Mouse (Mus musculus) induced T-regulatory cell, adult 2 months (primary cell): ENCODE data around the gene Nucb1.

Experiments
- DNase-seq: peaks from one replicate; pipeline ENCODE4 v3.0.0-alpha.2; 2012; ENCODE audit warnings: low read depth

The Nucb1 gene

DNA sequence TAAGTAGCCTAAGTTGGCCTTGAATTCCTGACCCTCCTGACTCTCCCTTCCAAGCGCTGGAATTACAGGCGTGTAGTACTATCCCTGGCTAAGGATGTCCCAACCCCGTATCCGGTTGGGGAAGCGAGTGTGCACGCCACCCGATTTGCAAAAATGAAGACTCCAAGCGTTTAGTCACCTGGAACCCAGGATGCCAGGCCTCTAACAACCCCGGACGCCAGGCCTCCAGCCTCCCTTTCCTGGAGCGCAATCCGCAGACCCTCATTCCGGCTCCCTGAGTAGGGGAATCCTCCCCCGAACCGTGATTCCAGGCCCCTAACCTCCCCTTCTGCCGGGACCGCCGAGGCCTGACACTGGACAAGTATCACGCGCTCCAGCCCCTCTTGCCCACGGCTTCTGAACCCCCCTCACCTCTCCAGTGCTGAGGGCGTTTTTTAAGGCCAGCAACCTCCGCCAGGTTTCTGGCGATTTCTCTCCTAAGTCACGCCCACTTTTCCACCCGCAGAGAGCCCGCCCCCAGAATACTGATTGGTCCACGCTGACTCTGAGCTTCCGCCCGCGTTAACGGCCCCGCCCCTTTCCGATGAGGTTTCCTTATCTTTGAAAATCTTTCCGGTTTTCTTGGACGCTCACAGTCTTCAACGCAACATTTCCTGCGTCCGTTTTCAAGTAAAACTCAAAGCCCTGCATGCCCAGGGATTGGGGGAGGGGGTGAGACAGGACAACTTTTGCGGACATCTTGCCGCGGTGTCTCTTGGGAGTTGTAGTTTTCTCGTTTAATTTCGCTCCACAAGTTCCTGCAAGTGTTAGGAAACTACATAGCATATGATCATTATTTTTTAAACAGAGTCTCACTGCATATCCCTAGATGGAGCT, at the start of gene Nucb1:
Gene Nucb1 (minus strand): TSS at position 495 of the 876 bp plus-strand sequence.
- peak; percentile 98 for DNase-seq

DNA sequence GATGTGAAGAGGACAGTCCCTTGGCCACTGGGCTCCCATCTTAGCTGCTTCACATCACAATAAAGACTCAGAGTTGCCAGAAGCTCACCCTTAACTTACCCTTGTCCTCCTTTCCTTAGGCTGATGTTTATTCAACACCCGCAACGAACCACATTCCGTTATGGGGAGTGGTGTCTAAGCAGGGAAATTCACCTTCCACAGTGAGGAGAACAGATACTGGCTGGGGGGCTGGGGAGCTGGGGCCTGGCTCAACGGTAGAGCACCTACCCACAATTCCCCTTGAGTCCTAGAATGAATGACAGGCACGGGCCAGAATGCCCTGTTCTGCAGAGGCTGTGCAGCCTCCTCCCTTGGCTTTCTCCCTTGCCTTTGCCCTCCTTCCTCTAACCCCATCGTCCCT, 48.7 kb upstream of the Nucb1 start:
- no peak for DNase-seq

GRCm38 (mm10) chr7:45555787-45556186, 45.6 kb upstream of the Nucb1 start:
- peak; percentile 85 for DNase-seq

DNA sequence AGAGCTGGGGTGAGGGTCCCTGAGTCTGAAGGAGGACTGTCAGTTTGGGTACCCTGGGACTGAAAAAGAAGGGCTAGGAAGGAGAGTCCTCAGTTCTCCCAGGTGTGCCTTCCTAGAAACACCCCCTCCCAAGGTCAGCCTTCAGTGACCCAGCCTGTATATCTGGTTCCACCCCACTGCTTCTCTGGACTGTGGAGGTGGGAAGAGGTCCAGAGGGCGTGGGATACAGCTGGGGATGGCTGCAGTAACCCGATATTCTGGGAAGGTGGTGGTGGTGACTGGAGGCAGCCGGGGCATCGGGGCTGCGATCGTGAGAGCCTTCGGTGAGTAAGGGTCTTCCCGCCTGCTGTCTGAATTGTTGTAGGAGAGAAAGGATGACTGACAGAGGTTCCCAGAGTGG, 44.5 kb upstream of the Nucb1 start, which contains the start of gene Hsd17b14:
Gene Hsd17b14 (plus strand): TSS at position 150 of the 400 bp plus-strand sequence.
- DNase-seq = no peak

DNA sequence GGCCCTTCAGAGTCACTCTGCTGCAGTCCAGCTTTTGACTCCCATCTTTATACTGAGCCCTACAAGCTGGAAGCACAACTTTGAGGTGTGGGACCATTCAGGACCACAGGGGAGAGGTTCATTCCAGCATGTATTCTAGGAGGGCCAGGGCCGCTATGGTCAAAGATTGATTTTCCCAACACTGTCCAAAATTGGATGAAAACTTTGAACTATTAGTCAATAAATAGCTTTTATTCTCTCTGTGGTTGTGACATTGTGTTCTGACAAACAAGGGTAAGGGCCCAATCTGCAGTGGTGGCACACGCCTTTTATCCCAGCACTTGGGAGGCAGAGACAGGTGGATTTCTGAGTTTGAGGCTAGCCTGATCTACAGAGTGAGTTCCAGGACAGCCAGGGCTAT, 43.8 kb upstream of the Nucb1 start:
- DNase-seq = no peak

DNA sequence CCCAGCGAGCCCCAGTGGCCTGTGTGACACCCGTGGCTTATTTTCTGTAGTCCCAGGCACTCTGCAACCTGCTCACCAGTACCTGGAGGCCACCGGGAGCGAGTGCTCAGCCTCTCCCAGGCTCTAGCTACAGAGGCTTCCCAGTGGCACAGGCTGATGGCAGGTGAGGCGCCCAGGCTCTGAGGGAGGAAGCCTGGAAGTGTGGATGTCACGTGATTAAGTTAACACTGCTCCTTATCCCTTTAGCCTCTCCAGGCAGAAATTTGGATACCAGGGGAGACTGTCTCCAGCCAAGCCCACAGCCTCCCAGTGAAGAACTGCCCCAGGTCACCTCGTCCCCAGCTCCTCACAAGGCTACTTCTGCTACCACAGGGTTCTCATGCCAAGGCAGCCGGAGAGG, 43.3 kb upstream of the Nucb1 start:
- no peak for DNase-seq

- no peak for DNase-seq
These were observed 41.3 kb upstream of the Nucb1 start for GRCm38 (mm10) chr7:45551512-45551883.

GRCm38 (mm10) chr7:45550821-45551511, 40.8 kb upstream of the Nucb1 start:
- DNase-seq = no peak

GRCm38 (mm10) chr7:45549641-45550436, 39.6 kb upstream of the Nucb1 start:
- DNase-seq = no peak

GRCm38 (mm10) chr7:45544525-45544924, 34.3 kb upstream of the Nucb1 start:
- peak; percentile 50 for DNase-seq

GRCm38 (mm10) chr7:45540213-45540612, 30.0 kb upstream of the Nucb1 start:
- no peak for DNase-seq

DNA sequence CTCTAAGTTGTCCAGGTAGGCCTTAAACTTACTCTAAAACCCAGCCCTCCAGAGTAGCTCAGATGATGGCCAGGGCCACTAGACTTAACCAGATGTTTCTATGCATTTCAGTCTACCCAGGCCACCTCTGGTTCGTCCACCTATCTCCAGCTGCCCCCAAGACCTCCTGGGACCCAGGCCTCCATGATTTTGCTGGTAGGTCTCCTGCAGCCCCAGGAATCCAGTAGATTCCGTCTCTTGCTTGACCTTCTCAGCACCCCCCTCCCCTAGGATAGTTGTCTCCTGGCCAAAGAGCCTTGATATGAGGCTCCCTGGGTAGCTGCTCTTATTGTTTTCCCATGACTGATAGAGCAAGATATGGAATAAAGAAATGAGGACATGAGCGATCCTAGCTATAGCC, 28.9 kb upstream of the Nucb1 start:
- no peak for DNase-seq

DNA sequence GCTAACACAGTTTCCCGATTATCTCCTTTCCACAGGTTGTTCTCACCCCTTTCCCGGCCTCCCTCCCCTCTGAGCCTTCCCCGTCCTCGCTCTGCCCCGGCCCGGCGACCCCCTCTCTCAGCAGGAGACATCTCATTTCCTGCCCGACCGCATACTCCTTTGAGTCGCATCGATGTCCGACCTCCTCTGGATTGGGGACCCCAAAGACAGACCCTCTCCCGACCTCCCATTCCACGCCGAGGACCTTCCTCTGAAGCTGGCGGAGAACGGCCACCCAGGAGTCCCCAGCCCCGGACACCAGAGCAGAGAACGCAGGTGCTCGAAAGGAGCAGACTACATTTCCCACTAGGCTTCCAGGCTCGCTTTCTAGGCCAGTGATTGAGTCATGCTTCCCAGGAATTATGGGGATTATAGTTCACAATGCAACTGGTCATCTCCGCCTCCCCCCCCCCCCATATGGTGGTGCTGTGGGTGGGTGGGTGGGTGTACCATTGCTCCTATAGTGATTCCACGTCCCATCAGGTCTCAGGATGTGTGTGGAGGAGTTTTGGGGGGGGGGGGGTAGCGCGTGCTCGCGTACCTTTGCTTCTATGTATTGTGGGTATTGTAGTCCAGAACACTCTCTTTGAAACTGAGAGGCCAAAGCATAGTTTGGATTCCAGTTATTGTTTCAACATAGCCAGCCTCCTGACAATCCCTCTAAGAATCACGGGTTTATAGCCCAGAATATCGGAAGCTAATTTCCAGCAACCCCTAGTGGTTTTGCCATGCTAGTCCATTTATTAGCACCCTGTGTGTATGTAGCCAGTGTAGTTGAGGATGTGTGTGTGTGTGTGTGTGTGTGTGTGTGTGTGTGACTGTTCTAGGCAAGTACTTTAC, 28.2 kb upstream of the Nucb1 start:
- DNase-seq = no peak

GRCm38 (mm10) chr7:45537602-45538001, 27.4 kb upstream of the Nucb1 start:
- no peak for DNase-seq

- DNase-seq = no peak
These were observed 25.5 kb upstream of the Nucb1 start for GRCm38 (mm10) chr7:45535676-45536075.

DNA sequence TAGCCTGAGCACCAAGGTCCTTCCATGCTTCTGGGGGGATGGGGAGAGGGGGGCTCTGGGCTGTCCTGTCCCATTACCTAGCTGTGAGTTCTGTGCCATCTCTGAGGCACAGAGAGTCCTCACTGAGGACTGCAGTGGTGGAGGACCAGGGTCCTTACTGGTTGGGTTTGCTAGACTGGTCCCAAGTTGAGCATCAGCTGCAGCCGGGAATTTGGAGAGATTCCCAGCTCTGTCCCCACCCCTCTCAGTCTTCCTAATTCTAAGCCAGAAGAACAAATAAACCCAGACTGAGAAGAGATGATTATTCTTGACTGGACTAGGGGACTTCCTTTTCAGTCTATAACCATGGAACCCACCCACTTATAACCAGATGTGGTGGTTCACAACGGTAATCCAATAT, 20.4 kb upstream of the Nucb1 start:
- DNase-seq = no peak

DNA sequence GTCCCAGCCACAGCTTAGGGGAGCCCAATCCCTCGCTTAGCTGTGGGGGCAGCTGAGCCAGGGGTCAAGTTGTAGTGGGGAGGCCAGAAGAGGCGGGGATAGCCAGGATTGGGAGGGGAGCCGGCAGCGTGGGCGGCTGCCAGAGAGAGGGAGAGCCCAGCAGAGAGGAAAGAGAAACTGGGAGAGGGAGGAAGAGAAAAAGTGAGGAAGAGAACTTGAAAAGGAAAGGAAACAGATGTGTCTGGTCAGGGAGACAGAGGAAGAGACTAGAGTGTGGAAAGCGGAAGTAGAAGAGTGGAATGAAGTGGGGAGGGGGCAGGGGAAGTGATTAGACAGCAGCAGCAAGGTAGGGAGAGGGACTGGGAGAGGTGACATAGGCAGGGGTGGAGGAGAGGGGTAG, 19.3 kb upstream of the Nucb1 start:
- peak; percentile 39 for DNase-seq

GRCm38 (mm10) chr7:45527169-45527568, 17.0 kb upstream of the Nucb1 start:
- peak; percentile 70 for DNase-seq

DNA sequence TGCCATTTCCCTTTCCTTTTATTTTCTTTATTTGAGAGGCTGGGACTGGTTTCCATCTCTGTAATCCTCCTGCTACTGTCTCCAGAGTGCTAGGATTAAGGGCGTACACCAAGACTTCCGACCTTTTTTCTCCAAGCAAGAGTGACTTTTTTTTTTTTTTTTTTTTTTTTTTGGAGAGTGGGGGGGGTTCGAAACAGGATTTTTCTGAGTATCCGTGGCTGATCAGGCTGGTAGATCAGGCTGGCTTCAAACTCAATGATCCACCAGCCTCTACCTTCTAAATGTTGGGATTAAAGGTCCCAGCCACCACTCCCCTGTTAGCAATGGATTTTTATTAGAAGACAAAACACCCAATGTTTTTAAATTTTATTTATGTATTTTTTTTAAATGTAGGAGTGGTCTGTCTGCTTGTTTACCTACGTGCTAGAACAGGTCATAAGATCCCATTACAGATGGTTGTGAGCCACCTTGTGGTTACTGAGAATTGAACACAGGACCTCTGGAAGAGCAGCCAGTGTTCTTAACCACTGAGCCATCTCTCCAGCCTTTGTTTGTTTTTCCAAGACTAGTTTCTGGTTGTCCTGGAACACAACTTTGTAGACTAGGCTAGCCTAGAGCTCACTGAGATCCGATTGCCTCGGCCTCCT, 16.4 kb upstream of the Nucb1 start:
- peak; percentile 83 for DNase-seq

DNA sequence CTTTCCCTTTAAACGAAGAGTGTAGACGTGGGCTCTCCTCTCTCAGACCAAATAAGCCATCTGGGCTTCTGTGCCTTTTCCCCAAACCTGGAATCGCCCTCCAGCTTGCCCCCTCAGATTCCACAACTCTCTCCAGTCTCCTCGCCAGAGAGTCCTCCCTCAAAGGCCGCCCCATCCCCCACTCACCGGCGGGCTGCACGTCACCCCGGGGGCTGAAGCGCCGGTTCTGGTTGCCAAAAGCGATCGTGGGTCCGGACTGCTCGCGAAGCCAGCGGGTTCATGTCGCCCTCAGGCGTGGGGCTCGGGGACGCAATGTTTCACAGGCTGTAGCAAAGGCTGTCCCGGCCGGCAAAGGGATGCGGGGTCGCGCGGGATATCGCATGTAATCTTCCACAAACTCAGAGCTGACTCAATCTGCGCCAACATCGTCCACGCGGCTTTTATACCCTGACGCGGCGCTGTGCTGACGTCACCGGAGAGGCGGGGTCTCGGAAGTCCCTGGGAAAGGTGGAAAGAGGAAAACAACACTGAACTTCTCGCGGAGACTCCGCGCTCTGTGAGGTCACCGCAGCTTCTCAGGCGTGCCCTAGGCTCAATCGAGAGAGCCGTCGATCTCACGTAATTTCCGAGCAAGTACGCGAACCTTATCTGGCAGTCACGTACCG, 15.7 kb upstream of the Nucb1 start, which contains the start of the genes Ppp1r15a and Plekha4:
Gene Ppp1r15a (minus strand): TSS at position 460 of the 665 bp plus-strand sequence.
Gene Plekha4 (plus strand): TSS at position 522 of the 665 bp plus-strand sequence.
- DNase-seq = peak; percentile 98
